Mouse (Mus musculus): ENCODE data around the gene Xdh. TPM values are rescaled to one million over a fixed set of nuclear protein-coding genes. Genes with fewer than 3 reads are reported as not detected.

The Xdh gene
- polyA plus RNA-seq, 1 experiment = 25.2 TPM

- no peak for DNase-seq
- H3K27me3 ChIP-seq (ENCODE audit: control insufficient read depth, insufficient read depth, low read length) = no peaks in the 10 kb centered on the region
- TF ChIP-seq CTCF (IDR thresholded peaks at IDR 0.05; ENCODE audit: borderline replicate concordance, control insufficient read depth, extremely low read depth, insufficient read depth, low read length, poor library complexity) = no peak
- TF ChIP-seq POLR2A (IDR thresholded peaks at IDR 0.05; ENCODE audit: control insufficient read depth, extremely low read depth, insufficient read depth, low read length, poor library complexity) = no peak
- H3K4me1 ChIP-seq (replicated peaks; ENCODE audit: control insufficient read depth, insufficient read depth, low read length) = no peaks in the 10 kb centered on the region
- 78% methylated on average over 4 of the region's 4 CpGs for WGBS
- H3K4me3 ChIP-seq (ENCODE audit: control insufficient read depth, insufficient read depth, low read length) = no peak overlapping the region
- no peak overlapping the region for H3K27ac ChIP-seq (ENCODE audit: control insufficient read depth, insufficient read depth, low read length)
- H3K36me3 ChIP-seq (ENCODE audit: control insufficient read depth, insufficient read depth, low read length) = no peaks in the 10 kb centered on the region
Measured at GRCm38 (mm10) chr17:73934281-73934680, 15.7 kb downstream of the Xdh start.

GRCm38 (mm10) chr17:73933616-73934015 lies 16.4 kb downstream of the Xdh start:
- no peaks in the 10 kb centered on the region for H3K4me1 ChIP-seq (replicated peaks; ENCODE audit: control insufficient read depth, insufficient read depth, low read length)
- H3K27me3 ChIP-seq (ENCODE audit: control insufficient read depth, insufficient read depth, low read length) = no peaks in the 10 kb centered on the region
- no peak for TF ChIP-seq POLR2A (IDR thresholded peaks at IDR 0.05; ENCODE audit: control insufficient read depth, extremely low read depth, insufficient read depth, low read length, poor library complexity)
- no peak for TF ChIP-seq CTCF (IDR thresholded peaks at IDR 0.05; ENCODE audit: borderline replicate concordance, control insufficient read depth, extremely low read depth, insufficient read depth, low read length, poor library complexity)
- H3K36me3 ChIP-seq (ENCODE audit: control insufficient read depth, insufficient read depth, low read length) = no peaks in the 10 kb centered on the region
- DNase-seq = no peak
- H3K4me3 ChIP-seq (ENCODE audit: control insufficient read depth, insufficient read depth, low read length) = no peak overlapping the region
- no peak overlapping the region for H3K27ac ChIP-seq (ENCODE audit: control insufficient read depth, insufficient read depth, low read length)
- WGBS = 91% methylated on average over 4 of the region's 4 CpGs

GRCm38 (mm10) chr17:73932497-73933059 lies 17.4 kb downstream of the Xdh start:
- Histone ChIP-seq H3K36me3 (ENCODE audit: control insufficient read depth, insufficient read depth, low read length) (no peaks in the 10 kb centered on the region), H3K27me3 (ENCODE audit: control insufficient read depth, insufficient read depth, low read length) (no peaks in the 10 kb centered on the region), H3K27ac (ENCODE audit: control insufficient read depth, insufficient read depth, low read length) (no peak overlapping the region), H3K4me3 (ENCODE audit: control insufficient read depth, insufficient read depth, low read length) (no peak overlapping the region), H3K4me1 (replicated peaks; ENCODE audit: control insufficient read depth, insufficient read depth, low read length) (no peaks in the 10 kb centered on the region)
- WGBS = 88% methylated on average over 4 of the region's 4 CpGs
- no peak for TF ChIP-seq POLR2A (IDR thresholded peaks at IDR 0.05; ENCODE audit: control insufficient read depth, extremely low read depth, insufficient read depth, low read length, poor library complexity)
- TF ChIP-seq CTCF (IDR thresholded peaks at IDR 0.05; ENCODE audit: borderline replicate concordance, control insufficient read depth, extremely low read depth, insufficient read depth, low read length, poor library complexity) = no peak
- no peak for DNase-seq

GRCm38 (mm10) chr17:73919520-73919919 lies 30.5 kb downstream of the Xdh start:
- DNase-seq = no peak
- no peak overlapping the region for H3K27ac ChIP-seq (ENCODE audit: control insufficient read depth, insufficient read depth, low read length)
- no peak for TF ChIP-seq POLR2A (IDR thresholded peaks at IDR 0.05; ENCODE audit: control insufficient read depth, extremely low read depth, insufficient read depth, low read length, poor library complexity)
- TF ChIP-seq CTCF (IDR thresholded peaks at IDR 0.05; ENCODE audit: borderline replicate concordance, control insufficient read depth, extremely low read depth, insufficient read depth, low read length, poor library complexity) = no peak
- H3K4me3 ChIP-seq (ENCODE audit: control insufficient read depth, insufficient read depth, low read length) = no peak overlapping the region
- H3K4me1 ChIP-seq (replicated peaks; ENCODE audit: control insufficient read depth, insufficient read depth, low read length) = no peaks in the 10 kb centered on the region
- H3K36me3 ChIP-seq (ENCODE audit: control insufficient read depth, insufficient read depth, low read length) = no peaks in the 10 kb centered on the region
- WGBS = 94% methylated on average over 8 of the region's 8 CpGs
- H3K27me3 ChIP-seq (ENCODE audit: control insufficient read depth, insufficient read depth, low read length) = no peaks in the 10 kb centered on the region

- Histone ChIP-seq H3K36me3 (ENCODE audit: control insufficient read depth, insufficient read depth, low read length) (no peaks in the 10 kb centered on the region), H3K27me3 (ENCODE audit: control insufficient read depth, insufficient read depth, low read length) (no peaks in the 10 kb centered on the region), H3K27ac (ENCODE audit: control insufficient read depth, insufficient read depth, low read length) (no peak overlapping the region), H3K4me3 (ENCODE audit: control insufficient read depth, insufficient read depth, low read length) (no peak overlapping the region), H3K4me1 (replicated peaks; ENCODE audit: control insufficient read depth, insufficient read depth, low read length) (no peaks in the 10 kb centered on the region)
- WGBS = 43% methylated on average over 7 of the region's 7 CpGs
- no peak for DNase-seq
- no peak for TF ChIP-seq POLR2A (IDR thresholded peaks at IDR 0.05; ENCODE audit: control insufficient read depth, extremely low read depth, insufficient read depth, low read length, poor library complexity)
Measured at GRCm38 (mm10) chr17:73918944-73919381, 31.0 kb downstream of the Xdh start.

DNA sequence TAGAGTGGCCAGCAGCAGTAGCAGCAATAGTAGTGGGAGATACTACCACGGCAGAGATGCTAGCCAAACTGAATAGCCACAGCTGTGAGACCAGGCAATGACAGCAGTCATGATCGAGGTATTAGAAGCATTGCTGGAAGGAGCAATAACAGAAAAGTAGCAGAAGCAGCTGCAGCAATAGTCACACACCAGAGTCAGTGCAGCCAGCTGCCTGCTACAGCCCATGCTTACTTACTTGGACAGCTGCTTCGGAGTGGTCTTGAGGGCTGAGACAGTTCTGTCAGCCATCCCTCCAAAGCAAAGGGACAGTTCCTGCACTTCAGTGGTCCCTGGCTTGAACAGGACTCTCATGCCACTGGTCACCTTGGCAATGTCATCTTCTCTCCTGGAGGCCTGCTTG lies 31.9 kb downstream of the Xdh start:
- no peak for DNase-seq
- H3K4me3 ChIP-seq (ENCODE audit: control insufficient read depth, insufficient read depth, low read length) = no peak overlapping the region
- TF ChIP-seq CTCF (IDR thresholded peaks at IDR 0.05; ENCODE audit: borderline replicate concordance, control insufficient read depth, extremely low read depth, insufficient read depth, low read length, poor library complexity) (no peak), POLR2A (IDR thresholded peaks at IDR 0.05; ENCODE audit: control insufficient read depth, extremely low read depth, insufficient read depth, low read length, poor library complexity) (no peak)
- H3K27me3 ChIP-seq (ENCODE audit: control insufficient read depth, insufficient read depth, low read length) = no peaks in the 10 kb centered on the region
- no peaks in the 10 kb centered on the region for H3K4me1 ChIP-seq (replicated peaks; ENCODE audit: control insufficient read depth, insufficient read depth, low read length)
- H3K36me3 ChIP-seq (ENCODE audit: control insufficient read depth, insufficient read depth, low read length) = no peaks in the 10 kb centered on the region
- no peak overlapping the region for H3K27ac ChIP-seq (ENCODE audit: control insufficient read depth, insufficient read depth, low read length)
- WGBS = 94% methylated on average over 3 of the region's 3 CpGs

DNA sequence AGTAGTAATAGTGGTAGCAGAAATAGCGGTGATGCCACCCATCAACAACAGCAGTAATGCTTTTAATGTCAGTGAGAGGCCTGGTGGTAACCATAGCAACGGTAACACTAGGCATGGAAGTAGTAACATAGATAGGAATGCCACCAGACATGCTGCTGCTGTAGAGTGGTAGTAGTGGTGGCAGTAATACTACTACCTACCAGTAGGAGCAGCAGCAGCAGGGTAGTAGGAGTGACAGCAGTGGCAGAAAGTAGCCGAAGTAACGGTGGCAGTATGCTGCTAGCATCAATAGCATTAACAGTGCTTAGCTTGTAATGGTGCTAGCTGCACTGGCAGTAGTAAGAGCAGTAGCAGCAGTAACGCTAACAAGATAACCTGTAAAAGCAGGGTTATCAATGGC lies 32.3 kb downstream of the Xdh start:
- Histone ChIP-seq H3K27me3 (ENCODE audit: control insufficient read depth, insufficient read depth, low read length) (no peaks in the 10 kb centered on the region), H3K4me3 (ENCODE audit: control insufficient read depth, insufficient read depth, low read length) (no peak overlapping the region), H3K4me1 (replicated peaks; ENCODE audit: control insufficient read depth, insufficient read depth, low read length) (no peaks in the 10 kb centered on the region), H3K27ac (ENCODE audit: control insufficient read depth, insufficient read depth, low read length) (no peak overlapping the region), H3K36me3 (ENCODE audit: control insufficient read depth, insufficient read depth, low read length) (no peaks in the 10 kb centered on the region)
- 88% methylated on average over 5 of the region's 5 CpGs for WGBS
- TF ChIP-seq CTCF (IDR thresholded peaks at IDR 0.05; ENCODE audit: borderline replicate concordance, control insufficient read depth, extremely low read depth, insufficient read depth, low read length, poor library complexity) (no peak), POLR2A (IDR thresholded peaks at IDR 0.05; ENCODE audit: control insufficient read depth, extremely low read depth, insufficient read depth, low read length, poor library complexity) (no peak)
- DNase-seq = no peak

All from thymus, adult 2 months (tissue).